Mouse (Mus musculus): Measurements from ENCODE around the gene Slc25a5.

DNA sequence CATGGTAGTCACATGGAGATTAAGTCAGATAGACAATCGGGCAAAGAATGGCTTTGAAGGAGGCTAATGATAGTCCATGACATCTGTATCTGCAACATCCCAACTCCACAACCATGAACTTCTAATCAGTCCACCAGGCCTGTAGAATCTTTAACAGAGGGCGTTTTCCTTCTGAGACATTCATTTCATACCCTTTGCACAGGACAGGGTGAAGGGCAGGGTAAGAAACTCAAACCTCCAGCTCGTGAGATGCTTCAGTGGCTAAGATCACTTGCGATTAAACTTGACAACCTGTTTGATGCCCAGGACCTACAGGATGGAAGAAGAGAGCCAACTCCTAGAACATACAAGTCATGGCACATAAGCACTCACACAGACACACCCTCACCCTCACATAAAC lies 19.6 kb downstream of the Slc25a5 start:
- TF ChIP-seq EP300 (IDR thresholded peaks at IDR 0.05; ENCODE audit: low read depth), result no peak
- no peak for TF ChIP-seq CTCF (IDR thresholded peaks at IDR 0.05; ENCODE audit: low read depth)
